28 mouse cellular contexts compared by ENCODE assay signal in the genomic region with DNA sequence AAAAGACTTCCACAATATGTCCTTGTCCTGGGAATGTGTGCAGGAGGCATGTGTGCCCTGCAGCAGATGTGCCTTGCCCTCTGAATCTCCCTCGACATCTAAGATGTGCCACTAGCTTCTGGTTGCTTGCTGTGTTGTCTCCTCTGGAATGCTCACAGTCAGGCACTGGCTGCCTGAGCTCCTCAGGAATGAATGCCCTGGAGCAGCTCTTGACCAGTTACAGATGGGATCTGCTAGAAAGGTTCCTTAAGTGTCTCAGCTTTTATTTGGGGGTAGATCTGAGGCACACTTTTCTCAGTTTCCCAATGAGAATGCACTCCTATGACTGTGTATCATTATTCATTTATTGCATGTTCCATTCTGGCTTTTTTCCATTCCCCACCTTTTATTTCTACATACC.
"Had no signal": no experiment of that assay in that cellular context is flagged by ENCODE, and none has a peak within 500 bp of the region (broad histone marks: within the 10 kb centered on the region; RNA-seq: fewer than 3 reads in every experiment).

No protein-coding gene starts in this region.

- H3K27me3 ChIP-seq: heart, embryonic 13.5 days; heart, embryonic 15.5 days; hindbrain, embryonic 13.5 days; hindbrain, embryonic 15.5 days; limb, embryonic 12.5 days; liver, embryonic 13.5 days; liver, embryonic 15.5 days had no signal

- H3K27ac ChIP-seq: heart, embryonic 13.5 days; heart, embryonic 15.5 days; hindbrain, embryonic 13.5 days; hindbrain, embryonic 15.5 days; hindbrain, postnatal 0 days; layer of hippocampus, adult 2 months; left cerebral cortex, adult 2 months; limb, embryonic 10.5 days; limb, embryonic 12.5 days; liver, embryonic 13.5 days; liver, embryonic 15.5 days had no signal

- ATAC-seq: hindbrain, postnatal 0 days; intestine, embryonic 16.5 days; liver, postnatal 0 days had no signal

- H3K4me1 ChIP-seq: heart, embryonic 13.5 days; heart, embryonic 15.5 days; limb, embryonic 12.5 days; liver, embryonic 13.5 days; liver, embryonic 15.5 days had no signal

- H3K9ac ChIP-seq: heart, embryonic 13.5 days; heart, embryonic 15.5 days; hindbrain, embryonic 13.5 days; hindbrain, embryonic 15.5 days; limb, embryonic 12.5 days; liver, embryonic 13.5 days; liver, embryonic 15.5 days; liver, postnatal 0 days had no signal

- H3K4me2 ChIP-seq: heart, embryonic 11.5 days; heart, embryonic 13.5 days; heart, embryonic 15.5 days; hindbrain, embryonic 13.5 days; hindbrain, embryonic 15.5 days; limb, embryonic 12.5 days; liver, embryonic 11.5 days; liver, embryonic 13.5 days; liver, embryonic 15.5 days had no signal

- H3K9me3 ChIP-seq: heart, embryonic 13.5 days; heart, embryonic 15.5 days; hindbrain, embryonic 13.5 days; hindbrain, embryonic 15.5 days; limb, embryonic 10.5 days; limb, embryonic 12.5 days; liver, embryonic 13.5 days; liver, embryonic 15.5 days had no signal

- DNase-seq: gastrocnemius, postnatal 10 days; gastrocnemius, postnatal 25 days; heart, adult 18-20 months; heart, postnatal 14 days; heart, postnatal 36 days; kidney, adult 11 months; kidney, adult 2 months; kidney, adult 9 months; kidney, postnatal 10 days; kidney, postnatal 25 days; kidney, postnatal 4 days; liver; liver, embryonic 13.5 days; liver, postnatal 0 days; lung, adult 2 months had no signal

- H3K4me3 ChIP-seq: heart, embryonic 13.5 days; heart, embryonic 15.5 days; hindbrain, embryonic 13.5 days; hindbrain, embryonic 15.5 days; layer of hippocampus, adult 2 months; left cerebral cortex, adult 2 months; limb, embryonic 10.5 days; limb, embryonic 12.5 days; liver, embryonic 13.5 days; liver, embryonic 15.5 days had no signal

- H3K36me3 ChIP-seq: heart, embryonic 13.5 days; heart, embryonic 15.5 days; hindbrain, embryonic 13.5 days; hindbrain, embryonic 15.5 days; limb, embryonic 10.5 days; limb, embryonic 12.5 days; liver, embryonic 13.5 days; liver, embryonic 15.5 days had no signal
